Mouse (Mus musculus) forebrain, embryonic 15.5 days (tissue): ENCODE data around the gene Slc26a10. TPM values are rescaled to one million over a fixed set of nuclear protein-coding genes. Genes with fewer than 3 reads are reported as not detected.
"Not testable (repeated sequence)": the region's sequence is repeated elsewhere in the genome, so short reads cannot be mapped to it uniquely, and the experiment has no call there.

Experiments used
- ATAC-seq: fragments of 200-750 bp; cut with Nextera tagmentation; replicated peaks from 2 replicates; pipeline ENCODE4 v1.8.0; 2017; ENCODE audit warnings: mild to moderate bottlenecking, moderate TSS enrichment, moderate library complexity
- H3K27ac ChIP-seq: fragments of 300-500 bp; sonication (generic); replicated peaks from 2 replicates; pipeline ENCODE4 v1.5.1; 2015; ENCODE audit warnings: mild to moderate bottlenecking, inconsistent platforms
- H3K27me3 ChIP-seq: fragments of 300-500 bp; sonication (generic); 2 replicates; pipeline ENCODE4 v1.6.1; 2015; ENCODE audit warnings: inconsistent platforms
- H3K36me3 ChIP-seq: fragments of 300-500 bp; sonication (generic); 2 replicates; pipeline ENCODE4 v1.6.1; 2015; ENCODE audit warnings: mild to moderate bottlenecking, inconsistent platforms
- H3K4me1 ChIP-seq: fragments of 300-500 bp; sonication (generic); 2 replicates; pipeline ENCODE4 v1.6.1; 2015; ENCODE audit warnings: inconsistent platforms
- H3K4me2 ChIP-seq: fragments of 300-500 bp; sonication (generic); replicated peaks from 2 replicates; pipeline ENCODE4 v1.6.1; 2015; ENCODE audit warnings: mild to moderate bottlenecking, inconsistent platforms
- H3K4me3 ChIP-seq: fragments of 300-500 bp; sonication (generic); 2 replicates; pipeline ENCODE4 v1.5.1; 2015; ENCODE audit warnings: mild to moderate bottlenecking, inconsistent platforms
- H3K9ac ChIP-seq: fragments of 300-500 bp; sonication (generic); replicated peaks from 2 replicates; pipeline ENCODE4 v1.6.1; 2015; ENCODE audit warnings: mild to moderate bottlenecking, inconsistent platforms
- H3K9me3 ChIP-seq: fragments of 300-500 bp; sonication (generic); 2 replicates; pipeline ENCODE4 v1.6.1; 2016; ENCODE audit warnings: inconsistent platforms
- WGBS: fragments of 180-500 bp; shearing (Covaris S2); methylation state at CpG from one replicate; pipeline ENCODE4 v1.1.7; 2015; ENCODE audit warnings: mixed read lengths; 5-methylcytosine and 5-hydroxymethylcytosine counted together
- polyA plus RNA-seq: library from polyadenylated mRNA; unstranded; fragments of >200 nt; fragmentation: Nextera tagmentation; extraction: Ambion mirVana; gene quantifications from 2 replicates; pipeline ENCODE4 v1.2.1, GENCODE M21; 2015

The Slc26a10 gene
- polyA plus RNA-seq, 1 experiment from 2014 or later, result 1.4 TPM

GRCm38 (mm10) chr10:127197104-127197503 is 16.7 kb upstream of the Slc26a10 start:
- no peak for ATAC-seq
- peaks cover 21% of the 10 kb centered on the region for H3K4me1 ChIP-seq
- 90% methylated on average over 8 of the region's 8 CpGs for WGBS
- no peaks in the 10 kb centered on the region for H3K9me3 ChIP-seq
- H3K27ac ChIP-seq, result no peak overlapping the region
- H3K36me3 ChIP-seq, result peaks cover 36% of the 10 kb centered on the region
- H3K27me3 ChIP-seq, result no peaks in the 10 kb centered on the region
- no peak overlapping the region for H3K4me3 ChIP-seq
- H3K9ac ChIP-seq, result no peak overlapping the region
- H3K4me2 ChIP-seq, result no peak overlapping the region

DNA sequence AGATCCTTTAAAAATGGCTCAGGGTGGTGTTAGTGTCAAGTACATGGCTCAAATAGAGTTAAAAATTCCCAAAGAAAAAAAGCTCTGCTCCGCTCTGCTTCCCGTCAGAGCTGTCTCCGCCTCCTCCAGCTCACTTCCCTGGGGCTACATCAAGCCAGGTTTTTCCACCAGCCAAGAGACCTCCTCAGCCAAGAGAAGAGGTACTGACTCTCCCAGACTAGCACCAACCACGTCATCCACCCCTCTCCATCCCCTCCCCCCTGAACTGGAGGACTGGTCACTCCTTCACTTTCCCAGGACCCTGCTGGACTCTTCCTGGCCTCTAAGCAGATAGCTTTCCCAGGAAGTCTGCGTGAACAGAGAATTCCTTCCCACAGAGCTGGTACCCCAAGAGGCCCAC is 15.9 kb upstream of the Slc26a10 start:
- 3% methylated on average over 5 of the region's 5 CpGs for WGBS
- Histone ChIP-seq H3K4me1 (peaks cover 21% of the 10 kb centered on the region), H3K4me2 (peak overlapping the region; percentile 91), H3K9me3 (no peaks in the 10 kb centered on the region), H3K4me3 (peak overlapping the region; percentile 98), H3K36me3 (peaks cover 37% of the 10 kb centered on the region), H3K27ac (peak overlapping the region; percentile 90), H3K9ac (peak overlapping the region; percentile 99), H3K27me3 (no peaks in the 10 kb centered on the region)
- peak; percentile 54 for ATAC-seq

GRCm38 (mm10) chr10:127195328-127196129 is 15.1 kb upstream of the Slc26a10 start, which contains the start of gene Dtx3:
Gene Dtx3 (minus strand): TSS chr10:127195728.
- peaks cover 41% of the 10 kb centered on the region for H3K36me3 ChIP-seq
- no peaks in the 10 kb centered on the region for H3K9me3 ChIP-seq
- peak within 1 kb of the TSS; percentile 99 for H3K9ac ChIP-seq
- whole genome bisulfite sequencing, result under 1% methylated on average over 25 of the region's 47 CpGs
- peak within 1 kb of the TSS; percentile 98 for H3K4me3 ChIP-seq
- H3K4me1 ChIP-seq, result peaks cover 24% of the 10 kb centered on the region
- peak within 1 kb of the TSS; percentile 90 for H3K27ac ChIP-seq
- peak; percentile 56 for ATAC-seq
- H3K4me2 ChIP-seq, result peak within 1 kb of the TSS; percentile 91
- H3K27me3 ChIP-seq, result no peaks in the 10 kb centered on the region

- Histone ChIP-seq H3K4me2 (peak overlapping the region; percentile 91), H3K9ac (peak overlapping the region; percentile 99), H3K4me3 (peak overlapping the region; percentile 98), H3K27me3 (no peaks in the 10 kb centered on the region), H3K36me3 (peaks cover 37% of the 10 kb centered on the region), H3K4me1 (peaks cover 32% of the 10 kb centered on the region), H3K9me3 (no peaks in the 10 kb centered on the region), H3K27ac (peak overlapping the region; percentile 90)
- peak; percentile 39 for ATAC-seq
- 20% methylated on average over 22 of the region's 22 CpGs for WGBS
These were observed 14.2 kb upstream of the Slc26a10 start for GRCm38 (mm10) chr10:127194428-127195327.

DNA sequence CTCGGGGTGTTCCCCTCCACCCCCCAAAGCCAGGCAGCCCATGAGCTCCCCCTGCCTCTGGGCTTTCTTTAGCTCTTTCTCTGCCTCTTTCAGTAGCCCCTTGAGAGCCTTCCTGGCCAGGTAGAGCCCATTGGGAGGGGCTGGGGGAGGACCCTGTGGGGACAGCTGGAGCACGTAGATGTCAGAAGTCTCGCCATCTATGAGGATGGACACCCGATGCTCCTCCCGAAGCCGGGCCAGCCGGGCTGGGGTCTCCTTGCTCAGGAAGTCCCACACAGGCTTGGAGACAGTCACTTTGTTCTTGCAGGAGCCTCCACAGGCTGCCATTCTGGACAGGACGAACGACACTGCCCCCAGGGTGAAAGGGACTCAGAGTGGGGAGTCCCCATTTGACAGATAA is 12.6 kb upstream of the Slc26a10 start:
- H3K9me3 ChIP-seq, result no peaks in the 10 kb centered on the region
- no peak overlapping the region for H3K27ac ChIP-seq
- no peaks in the 10 kb centered on the region for H3K27me3 ChIP-seq
- H3K4me2 ChIP-seq, result no peak overlapping the region
- H3K4me3 ChIP-seq, result no peak overlapping the region
- peaks cover 45% of the 10 kb centered on the region for H3K4me1 ChIP-seq
- no peak for ATAC-seq
- H3K36me3 ChIP-seq, result peaks cover 21% of the 10 kb centered on the region
- no peak overlapping the region for H3K9ac ChIP-seq
- 89% methylated on average over 9 of the region's 9 CpGs for WGBS

DNA sequence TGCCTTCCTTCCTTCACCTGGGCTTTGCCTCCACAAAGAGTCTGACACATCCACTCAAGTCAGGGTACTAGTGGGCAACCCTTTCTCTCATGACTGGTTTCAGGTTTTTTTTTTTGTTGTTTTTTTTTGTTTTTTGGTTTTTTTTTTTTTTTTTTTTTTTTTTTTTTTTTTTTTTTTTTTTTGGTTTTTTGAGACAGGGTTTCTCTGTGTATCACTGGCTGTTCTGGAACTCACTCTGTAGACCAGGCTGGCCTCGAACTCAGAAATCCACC is 11.5 kb upstream of the Slc26a10 start:
- Histone ChIP-seq H3K4me1 (peaks cover 55% of the 10 kb centered on the region), H3K36me3 (peaks cover 21% of the 10 kb centered on the region)
- H3K9ac ChIP-seq, ATAC-seq, H3K9me3 ChIP-seq, H3K4me3 ChIP-seq, H3K27me3 ChIP-seq, H3K4me2 ChIP-seq, H3K27ac ChIP-seq: not testable (repeated sequence)
- WGBS, result 74% methylated on average over 1 of the region's 1 CpGs

DNA sequence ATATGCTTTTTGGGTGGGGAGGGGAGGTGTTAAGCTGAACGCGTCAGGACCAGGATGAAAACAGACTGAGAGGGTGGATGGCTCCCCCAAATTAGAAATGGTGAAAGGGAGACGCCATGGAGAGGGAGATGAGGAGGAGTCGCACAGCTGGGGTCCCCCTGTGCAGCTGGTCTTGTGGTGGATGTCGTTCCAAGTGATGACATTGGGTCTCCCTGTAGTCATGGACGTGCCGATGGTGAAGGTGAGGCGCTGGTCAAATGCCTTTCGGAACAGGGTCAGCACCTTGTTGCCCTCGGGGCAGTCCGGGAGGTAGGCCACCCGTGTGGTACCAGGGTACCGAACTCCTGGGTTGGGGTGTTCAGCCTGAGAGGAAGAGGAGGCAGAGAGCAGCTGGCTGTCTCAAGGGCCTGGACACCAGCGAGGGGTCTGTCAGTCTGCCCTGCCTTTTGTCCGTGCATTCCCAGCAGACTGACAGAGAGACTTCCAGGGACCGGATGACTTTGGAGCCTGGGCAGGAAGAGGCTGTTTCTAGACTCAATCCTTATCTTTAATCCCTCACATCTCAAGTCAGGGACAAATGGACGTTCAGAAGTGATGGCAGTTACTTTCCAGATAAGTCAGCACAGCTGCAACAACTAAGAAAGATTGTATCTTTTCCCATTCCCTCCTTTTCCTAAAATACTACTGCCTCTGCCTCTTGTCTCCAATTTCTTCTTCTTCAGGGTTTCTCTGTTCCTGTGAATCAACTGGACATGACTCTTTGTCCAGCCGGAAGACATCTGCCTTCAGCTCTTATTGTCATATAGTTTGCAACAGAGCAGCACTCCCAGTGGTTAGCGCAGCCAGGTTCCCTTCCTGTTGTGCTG is 11.0 kb upstream of the Slc26a10 start:
- 80% methylated on average over 19 of the region's 19 CpGs for WGBS
- no peak for ATAC-seq
- H3K4me3 ChIP-seq, result no peak overlapping the region
- H3K36me3 ChIP-seq, result peaks cover 21% of the 10 kb centered on the region
- no peak overlapping the region for H3K27ac ChIP-seq
- no peaks in the 10 kb centered on the region for H3K9me3 ChIP-seq
- H3K9ac ChIP-seq, result no peak overlapping the region
- peaks cover 54% of the 10 kb centered on the region for H3K4me1 ChIP-seq
- H3K27me3 ChIP-seq, result no peaks in the 10 kb centered on the region
- no peak overlapping the region for H3K4me2 ChIP-seq

DNA sequence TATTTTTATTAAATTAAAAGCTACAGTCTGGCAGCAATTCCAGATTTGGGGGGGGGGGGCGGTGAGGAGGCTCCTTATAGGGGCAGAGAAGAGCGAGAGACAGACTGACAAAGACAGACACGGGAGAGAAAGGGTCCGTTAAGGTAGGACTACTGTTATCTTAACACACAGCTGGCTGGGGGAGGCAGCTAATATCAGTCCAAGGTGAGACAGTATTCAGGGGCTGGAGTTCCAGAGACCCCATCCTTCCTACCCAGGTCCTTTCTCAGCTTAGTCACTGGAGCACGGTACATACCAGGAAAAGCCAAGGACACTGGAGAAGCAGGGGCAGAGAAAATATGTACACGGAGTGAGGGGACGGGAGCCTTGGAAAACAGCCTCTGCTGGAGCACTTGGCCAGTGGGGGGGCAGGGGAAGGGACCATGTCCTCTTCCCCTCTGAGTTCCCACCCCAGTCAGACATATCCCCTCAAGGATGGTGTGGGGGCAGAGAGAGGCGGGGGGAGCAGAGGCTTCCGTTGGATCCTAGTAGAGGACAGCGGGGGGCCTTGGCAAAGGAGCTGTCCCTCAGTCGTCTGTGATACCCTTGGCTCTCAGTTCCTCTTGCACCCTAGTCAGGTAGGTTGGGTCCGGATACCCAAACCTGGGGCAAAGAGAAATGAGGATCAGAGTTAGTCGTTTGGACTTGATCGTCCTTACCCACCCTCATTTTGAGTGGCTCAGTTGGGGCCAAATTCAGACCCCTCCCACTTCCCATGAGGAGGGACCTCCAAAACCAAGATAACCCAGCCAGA is 10.1 kb upstream of the Slc26a10 start:
- Histone ChIP-seq H3K27ac (0 out of 2 replicates have a peak overlapping the region, but pooled peaks have one; percentile 86), H3K27me3 (no peaks in the 10 kb centered on the region), H3K4me1 (peaks cover 47% of the 10 kb centered on the region), H3K36me3 (peaks cover 21% of the 10 kb centered on the region), H3K4me3 (no peak overlapping the region), H3K9me3 (no peaks in the 10 kb centered on the region), H3K4me2 (peak overlapping the region; percentile 97), H3K9ac (no peak overlapping the region)
- ATAC-seq, result no peak
- 40% methylated on average over 12 of the region's 14 CpGs for WGBS

GRCm38 (mm10) chr10:127189651-127190381 is 9.4 kb upstream of the Slc26a10 start, which contains the start of gene Arhgef25:
Gene Arhgef25 (minus strand): TSS chr10:127190083.
- Histone ChIP-seq H3K27me3 (no peaks in the 10 kb centered on the region), H3K4me1 (peaks cover 44% of the 10 kb centered on the region), H3K36me3 (peaks cover 21% of the 10 kb centered on the region), H3K4me2 (peak within 1 kb of the TSS; percentile 97), H3K4me3 (peak within 1 kb of the TSS; percentile 81), H3K9me3 (no peaks in the 10 kb centered on the region), H3K9ac (peak within 1 kb of the TSS; percentile 91), H3K27ac (peak within 1 kb of the TSS; percentile 86)
- 2% methylated on average over 35 of the region's 35 CpGs for WGBS
- no peak for ATAC-seq

DNA sequence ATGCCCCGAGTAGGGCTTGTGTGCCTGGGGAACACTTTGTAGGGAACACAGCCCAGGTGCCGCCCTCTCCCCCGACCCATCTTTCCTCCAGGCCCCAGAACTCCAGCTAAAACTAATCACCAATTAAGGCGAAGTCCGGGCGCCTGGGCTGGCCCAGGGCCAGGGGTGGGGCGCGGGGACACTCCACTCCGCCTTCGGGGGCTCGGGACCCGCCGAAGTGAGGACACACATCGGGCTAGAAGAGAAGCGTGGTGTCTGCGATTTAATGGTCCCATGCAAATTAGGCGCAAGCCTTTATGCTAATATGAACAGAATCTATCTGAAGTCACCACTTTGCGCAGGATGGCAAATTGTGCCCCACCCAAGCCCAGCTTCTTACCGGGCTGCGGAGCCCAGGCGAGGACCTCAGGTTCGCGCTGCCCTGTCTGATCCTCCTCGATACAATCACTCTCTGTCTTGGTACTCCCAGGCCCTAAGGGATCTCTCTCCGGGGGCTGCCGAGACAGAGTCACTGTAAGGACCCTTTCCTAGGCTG is 8.7 kb upstream of the Slc26a10 start:
- 0 out of 2 replicates have a peak, but pooled peaks have one; percentile 12 for ATAC-seq
- no peaks in the 10 kb centered on the region for H3K9me3 ChIP-seq
- H3K4me1 ChIP-seq, result peaks cover 38% of the 10 kb centered on the region
- peak overlapping the region; percentile 86 for H3K27ac ChIP-seq
- H3K9ac ChIP-seq, result peak overlapping the region; percentile 91
- peaks cover 21% of the 10 kb centered on the region for H3K36me3 ChIP-seq
- H3K27me3 ChIP-seq, result no peaks in the 10 kb centered on the region
- H3K4me2 ChIP-seq, result peak overlapping the region; percentile 97
- under 1% methylated on average over 26 of the region's 26 CpGs for WGBS
- H3K4me3 ChIP-seq, result peak overlapping the region; percentile 81
